Mouse (Mus musculus): ENCODE measurements at regions not wholly inside any gene's neighbourhood (a gene's known extent, or its start where the extent isn't known, plus 50 kb on each side); places are given as distances from the start of the nearest gene placed in this dataset.

DNA sequence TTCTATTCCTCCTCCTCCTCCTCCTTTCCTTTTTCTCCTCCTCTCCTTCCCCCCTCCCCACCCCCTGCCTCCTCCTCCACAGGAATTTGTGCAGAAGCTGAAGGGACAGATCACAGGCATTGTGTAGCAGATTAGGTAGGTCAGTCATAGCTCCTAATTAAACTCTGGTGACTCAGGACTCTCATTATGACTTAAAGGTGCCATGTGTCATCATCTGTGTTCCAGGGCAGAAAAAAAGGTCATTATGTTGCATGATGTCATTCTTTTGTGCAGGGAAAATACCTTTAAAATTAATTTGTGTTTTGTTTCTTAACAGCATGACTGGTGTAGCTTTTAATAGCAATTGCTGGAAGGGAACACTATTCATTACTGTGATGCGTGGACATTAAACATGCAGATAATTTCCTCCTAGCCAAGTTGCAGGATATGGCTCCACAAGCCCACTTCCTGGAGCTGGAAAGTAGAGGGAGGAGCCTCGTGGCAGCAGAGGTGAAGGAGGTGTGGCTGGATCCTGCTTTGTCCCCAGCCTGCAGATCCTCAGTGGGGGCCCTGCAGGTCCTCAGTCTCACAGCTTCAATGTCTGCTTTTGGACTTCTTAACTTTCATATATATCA is 62.4 kb upstream of the Jazf1 start:
- TF ChIP-seq EP300 (IDR thresholded peaks at IDR 0.05; ENCODE audit: low read length) (peak; percentile 78), POLR2A (IDR thresholded peaks at IDR 0.05; ENCODE audit: low read depth, low read length) (no peak), POLR2AphosphoS2 (IDR thresholded peaks at IDR 0.05; ENCODE audit: low read depth, low read length) (no peak), ZC3H11A (IDR thresholded peaks at IDR 0.05; ENCODE audit: low read depth, low read length) (no peak)

Measured in CH12.LX (cell line).